Mouse (Mus musculus) lung, adult 2 months (tissue): ENCODE measurements around the gene Ccdc126. TPM values are rescaled to one million over a fixed set of nuclear protein-coding genes. Genes with fewer than 3 reads are reported as not detected.
A peak's percentile ranks its signal among the peaks of the same experiment; 100 is the strongest.

Source experiments
- DNase-seq: peaks from one replicate; pipeline ENCODE4 v3.0.0; 2022
- H3K4me1 ChIP-seq: fragments of 200-500 bp; 2 replicates; pipeline ENCODE4 v1.6.1; 2011; ENCODE audit warnings: low read length; ENCODE audit not compliant: control insufficient read depth, insufficient read depth
- H3K4me3 ChIP-seq: fragments of 200-500 bp; replicated peaks from 2 replicates; pipeline ENCODE3; 2011; ENCODE audit warnings: low read depth, mild to moderate bottlenecking, control low read depth, low read length; ENCODE audit errors: extremely low read depth
- CTCF ChIP-seq: fragments of 200-500 bp; IDR thresholded peaks from 2 replicates; pipeline ENCODE4 v1.5.1; 2011; ENCODE audit warnings: mild to moderate bottlenecking, low read length, control low read depth; ENCODE audit not compliant: insufficient read depth
- POLR2A ChIP-seq: fragments of 200-500 bp; IDR thresholded peaks from 2 replicates; pipeline ENCODE4 v1.6.1; 2011; ENCODE audit warnings: low read depth, mild to moderate bottlenecking, control low read depth, low read length, borderline replicate concordance; ENCODE audit errors: extremely low read depth
- WGBS: fragments of 180-500 bp; shearing (Covaris S2); methylation state at CpG from one replicate; pipeline ENCODE4 v1.1.7; 2018; 5-methylcytosine and 5-hydroxymethylcytosine counted together
- polyA plus RNA-seq: library from polyadenylated mRNA; depleted of rRNA; stranded (reverse); fragments of >200 nt; gene quantifications from 2 replicates; pipeline ENCODE4 v1.2.3, GENCODE M21; 2012

Gene Ccdc126
- polyA plus RNA-seq, 1 experiment, result 5.7 TPM

DNA sequence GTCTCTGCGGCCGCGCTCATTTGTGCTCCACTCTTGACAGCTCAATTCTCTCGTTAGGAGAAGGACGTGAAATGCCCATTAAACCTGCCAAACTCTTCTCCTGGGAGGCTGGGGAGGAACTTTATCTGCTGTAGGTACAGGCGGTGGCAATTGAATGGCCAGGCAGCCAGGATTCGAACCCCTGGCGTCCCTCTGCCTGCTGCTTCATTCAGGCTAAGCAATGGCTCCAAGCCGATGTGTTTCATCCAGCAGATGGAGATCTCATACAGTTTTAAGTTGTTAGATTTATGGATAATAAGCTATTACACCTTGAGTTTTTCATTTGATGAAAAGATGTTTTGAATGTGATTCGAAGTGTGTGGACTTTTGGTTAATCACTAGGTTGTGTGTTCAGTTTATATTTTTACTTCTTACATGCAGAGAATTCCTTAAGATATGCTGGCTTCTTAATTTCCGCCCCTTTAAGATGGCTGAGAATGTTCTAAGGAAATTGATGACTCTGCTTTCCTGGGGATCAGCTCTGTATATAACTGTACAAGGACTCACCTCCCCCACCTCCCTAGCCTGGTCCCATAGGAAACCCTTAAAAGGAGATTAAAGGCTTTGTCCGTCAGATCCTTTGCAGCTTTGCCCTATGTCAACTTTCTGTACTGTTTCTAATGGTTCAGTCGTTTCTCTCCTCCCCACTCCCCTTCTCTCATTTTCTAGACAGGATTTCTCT is 681 bp downstream of the Ccdc126 start:
- TF ChIP-seq POLR2A (no peak), CTCF (no peak)
- whole genome bisulfite sequencing, result 9% methylated on average over 13 of the region's 13 CpGs
- peak overlapping the region; percentile 67 for H3K4me3 ChIP-seq
- DNase-seq, result no peak
- H3K4me1 ChIP-seq, result no peaks in the 10 kb centered on the region; the same call in 1 of the 2 replicates

GRCm38 (mm10) chr6:49321341-49321740 is 2.3 kb downstream of the Ccdc126 start:
- no peak overlapping the region for H3K4me3 ChIP-seq
- no peak for TF ChIP-seq CTCF
- TF ChIP-seq POLR2A, result no peak
- H3K4me1 ChIP-seq, result no peaks in the 10 kb centered on the region; the same call in 1 of the 2 replicates
- WGBS, result 65% methylated on average over 3 of the region's 3 CpGs
- no peak for DNase-seq

GRCm38 (mm10) chr6:49322056-49322455 is 3.0 kb downstream of the Ccdc126 start:
- TF ChIP-seq POLR2A, result no peak
- no peak for TF ChIP-seq CTCF

GRCm38 (mm10) chr6:49322986-49323385 is 3.9 kb downstream of the Ccdc126 start:
- 32% methylated on average over 2 of the region's 2 CpGs for WGBS
- DNase-seq, result no peak
- TF ChIP-seq POLR2A (no peak), CTCF (no peak)
- H3K4me3 ChIP-seq, result no peak overlapping the region
- H3K4me1 ChIP-seq, result no peaks in the 10 kb centered on the region; the same call in 1 of the 2 replicates

More at GRCm38 (mm10) chr6:49322056-49322455, 3.0 kb downstream of the Ccdc126 start:
- no peak for DNase-seq
- Histone ChIP-seq H3K4me1 (no peaks in the 10 kb centered on the region; the same call in 1 of the 2 replicates), H3K4me3 (no peak overlapping the region)

DNA sequence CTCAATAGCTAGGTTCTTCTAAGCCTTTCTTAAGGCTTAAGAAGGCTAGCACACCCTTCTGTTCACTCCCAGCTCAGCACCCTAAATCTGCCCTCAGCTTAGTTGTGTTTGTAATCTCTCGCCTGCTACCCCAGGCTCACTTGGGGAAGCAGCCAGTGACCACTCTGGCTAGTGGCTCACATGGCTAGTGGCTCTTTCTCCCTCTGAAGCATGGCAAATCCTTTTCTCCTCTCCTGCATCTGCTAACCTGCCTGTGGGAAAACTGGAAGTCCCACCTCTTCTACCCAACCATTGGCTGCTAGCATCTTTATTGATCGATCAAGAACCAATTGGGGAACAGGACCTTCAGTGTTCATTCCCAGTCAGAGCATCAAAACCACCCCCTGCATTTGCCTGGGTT is 5.5 kb downstream of the Ccdc126 start:
- TF ChIP-seq CTCF, result no peak
- no peak for TF ChIP-seq POLR2A
- WGBS, result 81% methylated on average over 2 of the region's 2 CpGs
- Histone ChIP-seq H3K4me1 (no peaks in the 10 kb centered on the region; the same call in 1 of the 2 replicates), H3K4me3 (no peak overlapping the region)
- DNase-seq, result no peak

DNA sequence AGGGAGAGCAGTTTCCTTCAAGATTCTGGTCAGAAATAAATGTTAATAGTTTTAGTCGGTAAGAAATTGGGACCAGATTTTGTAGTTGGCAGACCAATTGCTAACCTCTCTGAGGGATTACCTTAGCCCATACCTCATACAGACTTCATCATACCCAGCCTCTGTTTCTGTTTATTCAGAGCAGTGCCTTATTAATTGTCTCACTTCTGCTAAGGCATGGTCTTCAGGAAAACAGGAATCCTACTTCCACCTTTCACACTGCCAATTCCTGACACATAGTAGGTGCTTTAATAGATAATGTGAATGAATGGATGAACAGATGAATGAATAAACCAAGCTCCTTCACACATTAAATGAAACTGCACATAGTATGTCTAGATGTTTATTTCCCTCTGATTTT is 6.2 kb downstream of the Ccdc126 start:
- TF ChIP-seq POLR2A (no peak), CTCF (no peak)
- Histone ChIP-seq H3K4me3 (no peak overlapping the region), H3K4me1 (no peaks in the 10 kb centered on the region; the same call in 1 of the 2 replicates)
- 65% methylated on average over 1 of the region's 1 CpGs for WGBS
- DNase-seq, result no peak

- H3K4me1 ChIP-seq, result no peaks in the 10 kb centered on the region
- TF ChIP-seq CTCF (no peak), POLR2A (no peak)
- no peak overlapping the region for H3K4me3 ChIP-seq
- DNase-seq, result no peak
- 76% methylated on average over 3 of the region's 3 CpGs for WGBS
Observed at GRCm38 (mm10) chr6:49326846-49327245, 7.8 kb downstream of the Ccdc126 start.

GRCm38 (mm10) chr6:49331369-49332059 is 12.4 kb downstream of the Ccdc126 start:
- no peak for TF ChIP-seq CTCF
- TF ChIP-seq POLR2A, result no peak
- WGBS, result 45% methylated on average over 5 of the region's 5 CpGs
- no peak for DNase-seq
- no peaks in the 10 kb centered on the region for H3K4me1 ChIP-seq
- no peak overlapping the region for H3K4me3 ChIP-seq

DNA sequence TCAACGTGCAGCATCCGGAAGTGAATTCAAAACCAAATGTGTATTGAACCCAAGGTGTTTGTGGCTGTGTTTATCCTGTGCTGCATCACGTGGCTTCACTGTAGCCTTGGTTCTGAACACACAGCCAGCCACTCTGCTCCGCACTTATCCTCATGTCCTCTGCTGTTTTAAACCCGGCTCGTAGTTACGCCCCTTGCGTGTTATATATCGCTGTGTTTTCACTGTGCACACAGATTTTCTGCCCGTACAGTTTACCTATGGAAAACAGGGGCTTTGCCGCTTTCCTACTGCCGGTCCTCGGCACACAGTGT is 12.9 kb downstream of the Ccdc126 start:
- 54% methylated on average over 13 of the region's 13 CpGs for WGBS
- DNase-seq, result no peak
- Histone ChIP-seq H3K4me3 (no peak overlapping the region), H3K4me1 (no peaks in the 10 kb centered on the region)
- no peak for TF ChIP-seq POLR2A
- TF ChIP-seq CTCF, result no peak

DNA sequence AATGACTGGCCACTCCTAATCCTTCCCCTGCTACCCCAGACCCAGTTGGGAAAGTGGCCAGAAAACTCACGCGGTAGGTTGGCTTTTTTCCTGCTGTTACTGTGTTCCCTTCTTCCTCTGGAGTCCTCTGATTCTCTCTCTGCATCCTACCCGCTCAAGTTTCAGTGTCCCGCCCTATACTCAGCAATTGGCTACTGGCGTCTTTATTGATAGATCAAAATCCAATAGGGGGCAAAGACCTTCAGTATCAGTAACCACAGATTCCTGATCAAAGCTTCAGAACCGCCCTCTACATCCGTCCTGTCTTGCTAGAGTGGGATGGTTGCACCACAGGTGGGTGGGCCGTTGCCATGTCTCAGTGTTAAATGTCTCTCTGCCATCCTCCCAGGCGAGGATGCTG is 19.5 kb downstream of the Ccdc126 start:
- no peak overlapping the region for H3K4me3 ChIP-seq
- TF ChIP-seq CTCF (no peak), POLR2A (no peak)
- no peaks in the 10 kb centered on the region for H3K4me1 ChIP-seq
- WGBS, result 56% methylated on average over 9 of the region's 9 CpGs
- no peak for DNase-seq

GRCm38 (mm10) chr6:49339145-49339544 is 20.1 kb downstream of the Ccdc126 start:
- 57% methylated on average over 6 of the region's 6 CpGs for WGBS
- no peak for DNase-seq
- H3K4me3 ChIP-seq, result no peak overlapping the region
- no peak for TF ChIP-seq POLR2A
- no peak for TF ChIP-seq CTCF
- no peaks in the 10 kb centered on the region for H3K4me1 ChIP-seq
